Mouse (Mus musculus) hindbrain, embryonic 16.5 days (tissue): Measurements from ENCODE around the gene 9930111J21Rik1. TPM values are rescaled to one million over a fixed set of nuclear protein-coding genes. Genes with fewer than 3 reads are reported as not detected.
"Not testable (repeated sequence)": the region's sequence is repeated elsewhere in the genome, so short reads cannot be mapped to it uniquely, and the experiment has no call there.

ENCODE experiments used
- ATAC-seq: fragments of 200-750 bp; cut with Nextera tagmentation; 2 replicates; pipeline ENCODE4 v1.8.0; 2017; ENCODE audit warnings: moderate TSS enrichment, moderate library complexity
- H3K27ac ChIP-seq: fragments of 300-500 bp; sonication (generic); 2 replicates; pipeline ENCODE4 v1.5.1; 2014; ENCODE audit warnings: low read depth, mild to moderate bottlenecking, control low read depth, low read length, moderate library complexity
- H3K27me3 ChIP-seq: fragments of 300-500 bp; sonication (generic); replicated peaks from 2 replicates; pipeline ENCODE4 v1.6.1; 2014; ENCODE audit warnings: low read length; ENCODE audit not compliant: control insufficient read depth, insufficient read depth
- H3K36me3 ChIP-seq: fragments of 300-500 bp; sonication (generic); 2 replicates; pipeline ENCODE4 v1.6.1; 2014; ENCODE audit warnings: mild to moderate bottlenecking, low read length, moderate library complexity, mixed read lengths; ENCODE audit not compliant: control insufficient read depth, insufficient read depth
- H3K4me1 ChIP-seq: fragments of 300-500 bp; sonication (generic); 2 replicates; pipeline ENCODE4 v1.6.1; 2014; ENCODE audit warnings: low read depth, low read length; ENCODE audit not compliant: control insufficient read depth, insufficient read depth
- H3K4me2 ChIP-seq: fragments of 300-500 bp; sonication (generic); 2 replicates; pipeline ENCODE4 v1.6.1; 2014; ENCODE audit warnings: mild to moderate bottlenecking, low read length, control low read depth, moderate library complexity
- H3K4me3 ChIP-seq: fragments of 300-500 bp; sonication (generic); 2 replicates; pipeline ENCODE4 v1.5.1; 2014; ENCODE audit warnings: mild to moderate bottlenecking, low read length, control low read depth, moderate library complexity
- H3K9ac ChIP-seq: fragments of 300-500 bp; sonication (generic); 2 replicates; pipeline ENCODE4 v1.6.1; 2014; ENCODE audit warnings: low read depth, mild to moderate bottlenecking, control low read depth, low read length, moderate library complexity
- H3K9me3 ChIP-seq: fragments of 300-500 bp; sonication (generic); 2 replicates; pipeline ENCODE4 v1.6.1; 2014; ENCODE audit warnings: mild to moderate bottlenecking, low read length, moderate library complexity; ENCODE audit not compliant: control insufficient read depth
- WGBS: fragments of 180-500 bp; shearing (Covaris S2); extraction: QIAGEN DNeasy Blood & Tissue Kit; methylation state at CpG from one replicate; pipeline ENCODE4 v1.1.7; 2014; 5-methylcytosine and 5-hydroxymethylcytosine counted together
- polyA plus RNA-seq: library from polyadenylated mRNA; unstranded; fragments of >200 nt; fragmentation: Nextera tagmentation; extraction: Ambion mirVana; gene quantifications from 2 replicates; pipeline ENCODE4 v1.2.1, GENCODE M21; 2015

9930111J21Rik1 gene
- polyA plus RNA-seq, 1 experiment from 2014 or later, result 0.24 TPM

- WGBS, result 80% methylated on average over 2 of the region's 3 CpGs
- H3K27me3 ChIP-seq, result not testable (repeated sequence)
These were observed 9.0 kb upstream of the 9930111J21Rik1 start for GRCm38 (mm10) chr11:48988219-48988618.

GRCm38 (mm10) chr11:48982848-48983247, 3.6 kb upstream of the 9930111J21Rik1 start:
- not testable (repeated sequence) for ATAC-seq, H3K4me3 ChIP-seq, H3K4me2 ChIP-seq, H3K9me3 ChIP-seq, H3K27me3 ChIP-seq, H3K36me3 ChIP-seq, H3K4me1 ChIP-seq, H3K9ac ChIP-seq, H3K27ac ChIP-seq
- no CpG with 5 or more reads among the region's 3 CpGs for WGBS

More at GRCm38 (mm10) chr11:48988219-48988618, 9.0 kb upstream of the 9930111J21Rik1 start:
- ATAC-seq, H3K9ac ChIP-seq, H3K4me2 ChIP-seq, H3K9me3 ChIP-seq, H3K27ac ChIP-seq, H3K4me1 ChIP-seq, H3K4me3 ChIP-seq, H3K36me3 ChIP-seq: not testable (repeated sequence)

GRCm38 (mm10) chr11:48980052-48980451, 854 bp upstream of the 9930111J21Rik1 start:
- H3K36me3 ChIP-seq, H3K27me3 ChIP-seq, H3K4me1 ChIP-seq, H3K9me3 ChIP-seq, H3K4me2 ChIP-seq, H3K27ac ChIP-seq, H3K9ac ChIP-seq, H3K4me3 ChIP-seq, ATAC-seq: not testable (repeated sequence)
- no CpG with 5 or more reads among the region's 5 CpGs for WGBS

- not testable (repeated sequence) for ATAC-seq, H3K4me1 ChIP-seq, H3K27me3 ChIP-seq, H3K9ac ChIP-seq, H3K9me3 ChIP-seq, H3K4me3 ChIP-seq, H3K36me3 ChIP-seq, H3K4me2 ChIP-seq, H3K27ac ChIP-seq
- WGBS, result no CpG with 5 or more reads among the region's 1 CpGs
These were observed 808 bp downstream of the 9930111J21Rik1 start, which contains the start of gene Olfr56 for GRCm38 (mm10) chr11:48978240-48978939. TSS of gene Olfr56 (plus strand) at chr11:48978889.

GRCm38 (mm10) chr11:48974686-48975085, 4.5 kb downstream of the 9930111J21Rik1 start:
- not testable (repeated sequence) for H3K9ac ChIP-seq

GRCm38 (mm10) chr11:48946090-48946489, 33.1 kb downstream of the 9930111J21Rik1 start, which contains the start of gene Psme2b:
TSS of gene Psme2b (minus strand) at chr11:48946190.
- H3K27me3 ChIP-seq, H3K36me3 ChIP-seq, ATAC-seq, H3K9ac ChIP-seq, H3K4me2 ChIP-seq, H3K9me3 ChIP-seq, H3K27ac ChIP-seq, H3K4me3 ChIP-seq, H3K4me1 ChIP-seq: not testable (repeated sequence)
- 93% methylated on average over 6 of the region's 6 CpGs for WGBS

More at GRCm38 (mm10) chr11:48974686-48975085, 4.5 kb downstream of the 9930111J21Rik1 start:
- WGBS, result no CpG with 5 or more reads among the region's 1 CpGs
- not testable (repeated sequence) for H3K4me1 ChIP-seq, H3K27ac ChIP-seq, H3K36me3 ChIP-seq, H3K9me3 ChIP-seq, H3K4me2 ChIP-seq, ATAC-seq, H3K27me3 ChIP-seq, H3K4me3 ChIP-seq

- H3K36me3 ChIP-seq, H3K27ac ChIP-seq: not testable (repeated sequence)
These were observed 39.9 kb downstream of the 9930111J21Rik1 start for GRCm38 (mm10) chr11:48939286-48939685.

GRCm38 (mm10) chr11:48935291-48935690, 43.9 kb downstream of the 9930111J21Rik1 start:
- WGBS, result no CpG with 5 or more reads among the region's 3 CpGs
- not testable (repeated sequence) for H3K27ac ChIP-seq, H3K4me1 ChIP-seq, ATAC-seq, H3K27me3 ChIP-seq, H3K4me3 ChIP-seq, H3K9me3 ChIP-seq, H3K4me2 ChIP-seq, H3K36me3 ChIP-seq, H3K9ac ChIP-seq

More at GRCm38 (mm10) chr11:48939286-48939685, 39.9 kb downstream of the 9930111J21Rik1 start:
- H3K9ac ChIP-seq, ATAC-seq, H3K9me3 ChIP-seq, H3K4me2 ChIP-seq, H3K27me3 ChIP-seq, H3K4me3 ChIP-seq, H3K4me1 ChIP-seq: not testable (repeated sequence)

- H3K4me1 ChIP-seq, result not testable (repeated sequence)
These were observed 45.3 kb downstream of the 9930111J21Rik1 start for GRCm38 (mm10) chr11:48933923-48934322.

More at GRCm38 (mm10) chr11:48933923-48934322, 45.3 kb downstream of the 9930111J21Rik1 start:
- H3K36me3 ChIP-seq, ATAC-seq, H3K9me3 ChIP-seq, H3K27me3 ChIP-seq, H3K4me3 ChIP-seq, H3K27ac ChIP-seq, H3K9ac ChIP-seq, H3K4me2 ChIP-seq: not testable (repeated sequence)
- WGBS, result 67% methylated on average over 1 of the region's 1 CpGs
